Mouse (Mus musculus): ENCODE measurements around the gene Akap5.

- no peak for TF ChIP-seq CTCF (conservative IDR thresholded peaks at IDR 0.05; ENCODE audit: low read length)
- TF ChIP-seq POU5F1 (IDR thresholded peaks at IDR 0.05; ENCODE audit: borderline replicate concordance, low read length) = no peak
Measured at GRCm38 (mm10) chr12:76305107-76305506, 19.6 kb upstream of the Akap5 start.
